Mouse (Mus musculus) hindbrain, embryonic 12.5 days (tissue): ENCODE data around the gene Tmem223. TPM values are rescaled to one million over a fixed set of nuclear protein-coding genes. Genes with fewer than 3 reads are reported as not detected.
A peak's percentile ranks its signal among the peaks of the same experiment; 100 is the strongest.

Source experiments
- ATAC-seq: fragments of 200-750 bp; cut with Nextera tagmentation; 2 replicates; pipeline ENCODE4 v1.8.0; 2017; ENCODE audit warnings: moderate TSS enrichment; ENCODE audit not compliant: low FRiP score
- H3K27ac ChIP-seq: fragments of 300-500 bp; sonication (generic); 2 replicates; pipeline ENCODE4 v1.5.1; 2016; ENCODE audit warnings: mild to moderate bottlenecking
- H3K27me3 ChIP-seq: fragments of 300-500 bp; sonication (generic); 2 replicates; pipeline ENCODE4 v1.6.1; 2016; ENCODE audit warnings: mild to moderate bottlenecking
- H3K36me3 ChIP-seq: fragments of 300-500 bp; sonication (generic); 2 replicates; pipeline ENCODE4 v1.6.1; 2016; ENCODE audit warnings: mild to moderate bottlenecking
- H3K4me1 ChIP-seq: fragments of 300-500 bp; sonication (generic); 2 replicates; pipeline ENCODE4 v1.6.1; 2016
- H3K4me2 ChIP-seq: fragments of 300-500 bp; sonication (generic); replicated peaks from 2 replicates; pipeline ENCODE4 v1.6.1; 2016; ENCODE audit warnings: mild to moderate bottlenecking
- H3K4me3 ChIP-seq: fragments of 300-500 bp; sonication (generic); 2 replicates; pipeline ENCODE4 v1.5.1; 2016; ENCODE audit warnings: mild to moderate bottlenecking
- H3K9ac ChIP-seq: fragments of 300-500 bp; sonication (generic); 2 replicates; pipeline ENCODE4 v1.6.1; 2016; ENCODE audit warnings: mild to moderate bottlenecking, moderate library complexity
- H3K9me3 ChIP-seq: fragments of 300-500 bp; sonication (generic); replicated peaks from 2 replicates; pipeline ENCODE4 v1.6.1; 2016; ENCODE audit warnings: mild to moderate bottlenecking
- WGBS: fragments of 180-500 bp; shearing (Covaris S2); methylation state at CpG from one replicate; pipeline ENCODE4 v1.1.7; 2016; 5-methylcytosine and 5-hydroxymethylcytosine counted together
- polyA plus RNA-seq: library from polyadenylated mRNA; unstranded; fragments of >200 nt; fragmentation: Nextera tagmentation; extraction: Ambion mirVana; gene quantifications from 2 replicates; pipeline ENCODE4 v1.2.1, GENCODE M21; 2016

Gene Tmem223
- polyA plus RNA-seq, 1 experiment from 2014 or later, result 213 TPM

GRCm38 (mm10) chr19:8756635-8757387, 14.0 kb upstream of the Tmem223 start, which contains the start of gene Nxf1:
Gene Nxf1 (plus strand): TSS chr19:8757073.
- Histone ChIP-seq H3K9me3 (no peaks in the 10 kb centered on the region), H3K4me2 (peak within 1 kb of the TSS; percentile 72), H3K27me3 (no peaks in the 10 kb centered on the region), H3K4me1 (peaks cover 28% of the 10 kb centered on the region), H3K9ac (peak within 1 kb of the TSS; percentile 98), H3K4me3 (peak within 1 kb of the TSS; percentile 99), H3K36me3 (peaks cover 26% of the 10 kb centered on the region), H3K27ac (peak within 1 kb of the TSS; percentile 91)
- WGBS, result 1% methylated on average over 75 of the region's 75 CpGs
- peak; percentile 94 for ATAC-seq

DNA sequence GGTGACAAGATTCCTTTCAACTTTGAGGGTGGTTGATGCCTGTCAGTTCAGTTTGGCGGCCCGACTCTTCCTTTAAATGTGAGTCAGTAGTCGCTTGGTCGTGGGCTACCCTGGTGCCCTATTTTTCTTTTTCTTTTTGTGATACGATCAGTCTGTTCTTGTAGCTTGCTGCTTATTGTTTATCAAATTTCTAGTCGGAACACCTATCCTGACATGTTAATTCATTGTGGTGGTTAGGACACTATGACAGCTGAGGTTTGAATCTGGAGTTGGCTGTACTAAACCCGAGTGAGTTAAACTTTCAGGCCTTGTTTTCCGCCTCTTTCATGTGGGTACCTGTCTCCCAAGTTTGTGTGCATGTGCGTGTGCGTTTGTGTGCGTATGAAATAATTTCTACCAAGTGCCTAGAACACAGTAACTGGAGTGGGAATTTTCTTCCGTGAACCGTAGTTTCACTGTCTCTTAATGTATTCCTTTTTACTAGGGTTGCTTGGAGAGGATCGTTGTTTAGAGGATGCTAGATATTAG, 13.3 kb upstream of the Tmem223 start:
- Histone ChIP-seq H3K9ac (peak overlapping the region; percentile 98), H3K4me2 (peak overlapping the region; percentile 72), H3K27ac (peak overlapping the region; percentile 91), H3K36me3 (peaks cover 24% of the 10 kb centered on the region), H3K4me3 (peak overlapping the region; percentile 99), H3K9me3 (no peaks in the 10 kb centered on the region), H3K27me3 (no peaks in the 10 kb centered on the region), H3K4me1 (peaks cover 28% of the 10 kb centered on the region)
- no peak; the same call in 1 of the 2 replicates for ATAC-seq
- 5% methylated on average over 14 of the region's 14 CpGs for WGBS

DNA sequence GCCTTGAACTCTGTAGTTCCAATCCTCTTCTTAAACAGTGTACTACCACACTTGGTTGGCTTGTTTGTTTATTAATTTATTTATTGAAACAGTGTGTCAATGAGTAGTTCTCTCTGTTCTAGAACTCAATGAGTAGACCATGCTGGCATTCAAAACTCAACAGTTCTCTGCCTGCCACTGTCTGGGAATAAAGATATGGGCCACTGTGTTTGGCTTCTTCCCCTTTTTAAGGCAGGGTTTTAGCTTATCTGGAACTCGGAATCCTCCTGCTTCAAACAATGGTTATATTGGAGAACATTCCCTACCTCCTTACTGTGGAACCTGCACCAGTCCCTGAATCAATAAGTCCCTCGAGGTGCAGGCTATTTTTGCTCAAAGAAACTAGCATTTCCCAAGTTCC, 11.9 kb upstream of the Tmem223 start:
- H3K4me2 ChIP-seq, result no peak overlapping the region
- ATAC-seq, result no peak
- 93% methylated on average over 2 of the region's 2 CpGs for WGBS

DNA sequence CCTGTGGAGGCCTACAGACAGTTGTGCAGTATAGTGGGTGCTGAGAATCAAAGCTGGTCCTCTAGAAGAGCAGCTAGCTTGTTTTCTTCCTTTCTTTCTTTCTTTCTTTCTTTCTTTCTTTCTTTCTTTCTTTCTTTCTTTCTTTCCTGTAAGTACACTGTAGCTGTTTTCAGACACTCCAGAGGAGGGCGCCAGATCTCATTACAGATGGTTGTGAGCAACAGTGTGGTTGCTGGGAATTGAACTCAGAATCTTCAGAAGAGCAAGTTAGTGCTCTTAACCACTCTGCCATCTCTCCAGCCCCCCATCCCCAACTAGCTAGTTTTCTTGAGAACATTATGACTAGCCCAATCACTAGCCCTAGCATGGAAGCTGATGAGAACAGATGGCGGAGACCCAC, 10.0 kb upstream of the Tmem223 start:
- Histone ChIP-seq H3K9me3 (no peaks in the 10 kb centered on the region; the same call in 1 of the 2 replicates), H3K27me3 (no peaks in the 10 kb centered on the region), H3K36me3 (peaks cover 36% of the 10 kb centered on the region), H3K4me2 (no peak overlapping the region), H3K4me1 (peaks cover 23% of the 10 kb centered on the region), H3K9ac (no peak overlapping the region), H3K27ac (no peak overlapping the region), H3K4me3 (no peak overlapping the region)
- 80% methylated on average over 2 of the region's 2 CpGs for WGBS
- ATAC-seq, result no peak

More for the DNA sequence above, 11.9 kb upstream of the Tmem223 start:
- Histone ChIP-seq H3K27ac (no peak overlapping the region), H3K36me3 (peaks cover 30% of the 10 kb centered on the region), H3K4me3 (no peak overlapping the region), H3K27me3 (no peaks in the 10 kb centered on the region), H3K9me3 (no peaks in the 10 kb centered on the region), H3K9ac (no peak overlapping the region), H3K4me1 (peaks cover 28% of the 10 kb centered on the region)

GRCm38 (mm10) chr19:8763276-8763675, 7.5 kb upstream of the Tmem223 start:
- Histone ChIP-seq H3K4me1 (peaks cover 8% of the 10 kb centered on the region), H3K9me3 (no peaks in the 10 kb centered on the region; the same call in 1 of the 2 replicates), H3K4me2 (no peak overlapping the region), H3K9ac (no peak overlapping the region), H3K4me3 (no peak overlapping the region), H3K27ac (no peak overlapping the region), H3K27me3 (no peaks in the 10 kb centered on the region), H3K36me3 (peaks cover 61% of the 10 kb centered on the region)
- WGBS, result 90% methylated on average over 4 of the region's 4 CpGs
- no peak for ATAC-seq

DNA sequence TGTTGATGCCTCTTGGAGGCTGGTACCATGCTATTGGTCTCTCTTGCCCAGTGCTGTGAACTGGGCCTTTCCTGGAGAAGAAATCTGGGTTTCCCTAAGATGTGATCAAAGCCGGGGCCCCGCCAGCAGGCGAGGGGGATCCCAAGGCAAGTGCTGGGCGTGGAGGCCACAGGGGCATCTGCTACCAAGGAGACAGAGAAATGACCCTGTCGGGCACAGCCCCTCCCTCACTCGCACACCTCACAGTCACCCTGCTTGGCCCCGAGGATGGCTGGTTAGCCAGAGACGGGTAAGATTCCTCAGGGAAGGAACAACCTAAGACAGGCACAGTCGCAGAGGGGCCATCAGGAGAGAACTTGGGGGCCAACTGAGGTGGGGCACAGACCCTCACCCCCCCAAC, 5.2 kb upstream of the Tmem223 start:
- H3K4me2 ChIP-seq, result no peak overlapping the region
- WGBS, result 94% methylated on average over 9 of the region's 9 CpGs
- H3K4me1 ChIP-seq, result peaks cover 4% of the 10 kb centered on the region; the same call in 1 of the 2 replicates
- no peak overlapping the region for H3K27ac ChIP-seq
- no peaks in the 10 kb centered on the region for H3K27me3 ChIP-seq
- H3K9me3 ChIP-seq, result no peaks in the 10 kb centered on the region; the same call in 1 of the 2 replicates
- no peak overlapping the region for H3K4me3 ChIP-seq
- peaks cover 83% of the 10 kb centered on the region for H3K36me3 ChIP-seq
- ATAC-seq, result no peak
- H3K9ac ChIP-seq, result no peak overlapping the region

DNA sequence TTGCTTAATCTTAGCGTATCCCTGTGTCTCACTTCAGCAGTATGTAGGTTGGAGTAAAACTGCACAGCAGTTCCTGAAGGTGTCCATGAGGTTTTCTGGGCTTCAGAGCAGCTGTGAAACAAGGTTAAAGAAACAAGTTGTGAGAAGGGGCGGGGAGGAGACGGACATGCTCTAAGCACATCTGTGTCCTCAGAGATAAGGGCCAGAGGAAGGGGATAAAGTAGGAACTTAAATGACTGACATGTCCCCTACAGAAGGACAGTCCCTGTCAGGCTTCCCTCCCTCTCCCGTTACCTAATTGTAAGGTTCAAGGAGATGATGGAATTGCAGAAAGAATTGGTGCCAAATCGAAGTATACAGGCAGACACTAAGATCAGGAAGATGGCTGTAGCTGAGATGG, 2.2 kb downstream of the Tmem223 start:
- Histone ChIP-seq H3K4me3 (peak overlapping the region; percentile 75), H3K4me1 (peaks cover 32% of the 10 kb centered on the region), H3K4me2 (peak overlapping the region; percentile 98), H3K9me3 (no peaks in the 10 kb centered on the region), H3K27me3 (no peaks in the 10 kb centered on the region), H3K27ac (0 out of 2 replicates have a peak overlapping the region, but pooled peaks have one; percentile 99), H3K9ac (no peak overlapping the region), H3K36me3 (peaks cover 36% of the 10 kb centered on the region)
- 82% methylated on average over 5 of the region's 5 CpGs for WGBS
- ATAC-seq, result no peak

DNA sequence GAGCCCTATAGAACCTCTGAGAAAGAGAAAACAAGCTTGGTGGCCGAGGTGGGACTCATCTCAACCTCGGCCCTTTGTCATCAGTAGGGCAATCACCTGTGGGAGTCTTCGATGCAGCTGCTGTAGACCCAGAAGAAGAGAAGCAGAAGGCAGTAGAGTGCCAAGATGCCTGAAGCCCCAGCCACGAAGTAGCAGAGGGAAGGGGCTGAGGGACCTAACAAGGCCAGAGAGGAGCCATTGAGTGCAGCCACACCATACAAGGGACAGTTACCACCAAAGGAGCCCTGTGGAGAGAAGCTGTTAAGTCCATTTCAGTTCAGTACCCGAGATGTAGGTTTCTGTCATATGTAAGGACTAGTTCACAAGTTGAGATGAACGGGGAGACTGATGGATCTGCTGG, 2.6 kb downstream of the Tmem223 start:
- Histone ChIP-seq H3K36me3 (peaks cover 34% of the 10 kb centered on the region), H3K9ac (peak overlapping the region; percentile 94), H3K9me3 (no peaks in the 10 kb centered on the region), H3K4me3 (peak overlapping the region; percentile 75), H3K4me1 (peaks cover 32% of the 10 kb centered on the region), H3K27ac (peak overlapping the region; percentile 99; the same call in 1 of the 2 replicates), H3K4me2 (peak overlapping the region; percentile 98), H3K27me3 (no peaks in the 10 kb centered on the region)
- 66% methylated on average over 6 of the region's 6 CpGs for WGBS
- ATAC-seq, result no peak

DNA sequence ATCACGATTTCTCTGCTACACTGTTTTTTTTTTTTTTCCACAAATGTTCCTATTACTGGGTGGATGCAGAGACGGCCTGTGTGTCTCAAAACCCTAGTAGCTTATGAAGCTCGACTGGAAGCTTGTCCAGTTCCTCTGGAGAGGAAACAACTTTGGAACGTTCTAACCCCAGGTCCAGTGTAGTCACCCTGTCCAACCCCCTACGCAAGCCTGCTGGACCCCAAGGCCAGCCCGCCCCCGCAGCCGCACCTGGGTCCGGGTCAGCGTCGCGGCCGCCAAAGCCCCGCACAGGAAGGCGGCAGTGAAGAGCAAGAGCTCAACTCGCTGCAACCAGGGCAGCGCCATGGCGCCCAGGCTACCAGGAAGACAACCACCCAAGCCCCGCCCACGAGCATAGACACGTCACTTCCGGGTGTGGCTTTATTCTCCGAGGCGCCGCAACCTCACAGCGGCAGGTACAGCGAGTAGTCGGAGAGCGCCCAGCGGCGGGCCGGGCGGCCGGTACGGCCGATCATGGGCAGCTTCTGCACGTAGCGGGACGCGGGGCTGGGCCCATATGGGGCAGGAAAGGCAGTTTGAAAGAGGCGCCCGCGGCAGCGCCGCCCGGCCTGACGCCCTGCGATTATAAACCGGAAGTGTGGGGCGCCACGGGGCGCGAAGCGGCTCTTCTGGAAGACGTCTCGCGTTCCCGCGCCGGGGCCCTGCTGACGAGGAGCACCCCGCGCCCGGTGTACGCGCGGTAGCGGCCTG, 3.5 kb downstream of the Tmem223 start, which contains the start of gene Tmem179b:
TSS of gene Tmem179b (minus strand) at position 382 of the 750 bp plus-strand sequence.
- Histone ChIP-seq H3K27ac (peak within 1 kb of the TSS; percentile 99), H3K4me3 (peak within 1 kb of the TSS; percentile 75), H3K36me3 (peaks cover 29% of the 10 kb centered on the region), H3K4me2 (peak within 1 kb of the TSS; percentile 98), H3K4me1 (peaks cover 32% of the 10 kb centered on the region), H3K27me3 (no peaks in the 10 kb centered on the region), H3K9ac (peak within 1 kb of the TSS; percentile 94), H3K9me3 (no peaks in the 10 kb centered on the region)
- under 1% methylated on average over 68 of the region's 68 CpGs for WGBS
- peak; percentile 94 for ATAC-seq

DNA sequence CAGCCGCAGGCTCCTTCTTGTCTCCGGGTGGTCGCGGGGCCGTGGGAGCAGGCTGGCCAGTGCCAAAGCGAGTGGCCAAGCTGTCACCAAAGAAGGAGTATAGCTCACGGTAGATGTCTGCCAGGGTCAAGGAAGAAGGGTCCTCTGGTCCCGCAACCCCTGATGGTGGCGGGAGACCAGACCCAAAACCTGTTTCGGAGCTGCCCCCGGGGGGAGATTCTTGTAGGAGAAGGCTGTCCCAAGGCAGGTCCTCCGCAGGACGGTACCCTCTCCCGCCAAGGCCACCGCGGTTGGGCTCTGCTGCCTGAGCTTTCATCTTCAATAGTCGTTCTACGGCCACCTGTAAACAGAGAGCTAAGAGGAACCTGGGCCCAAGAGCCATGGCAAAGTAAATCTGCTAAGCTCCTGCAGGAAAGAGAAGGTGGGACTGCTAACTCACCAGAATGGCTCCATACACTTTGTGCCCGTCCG, 4.2 kb downstream of the Tmem223 start:
- Histone ChIP-seq H3K27me3 (no peaks in the 10 kb centered on the region), H3K4me3 (peak overlapping the region; percentile 75), H3K36me3 (peaks cover 29% of the 10 kb centered on the region), H3K4me1 (peaks cover 32% of the 10 kb centered on the region), H3K9ac (peak overlapping the region; percentile 94), H3K9me3 (no peaks in the 10 kb centered on the region), H3K27ac (peak overlapping the region; percentile 99), H3K4me2 (peak overlapping the region; percentile 98)
- WGBS, result 7% methylated on average over 19 of the region's 20 CpGs
- ATAC-seq, result peak; percentile 43

DNA sequence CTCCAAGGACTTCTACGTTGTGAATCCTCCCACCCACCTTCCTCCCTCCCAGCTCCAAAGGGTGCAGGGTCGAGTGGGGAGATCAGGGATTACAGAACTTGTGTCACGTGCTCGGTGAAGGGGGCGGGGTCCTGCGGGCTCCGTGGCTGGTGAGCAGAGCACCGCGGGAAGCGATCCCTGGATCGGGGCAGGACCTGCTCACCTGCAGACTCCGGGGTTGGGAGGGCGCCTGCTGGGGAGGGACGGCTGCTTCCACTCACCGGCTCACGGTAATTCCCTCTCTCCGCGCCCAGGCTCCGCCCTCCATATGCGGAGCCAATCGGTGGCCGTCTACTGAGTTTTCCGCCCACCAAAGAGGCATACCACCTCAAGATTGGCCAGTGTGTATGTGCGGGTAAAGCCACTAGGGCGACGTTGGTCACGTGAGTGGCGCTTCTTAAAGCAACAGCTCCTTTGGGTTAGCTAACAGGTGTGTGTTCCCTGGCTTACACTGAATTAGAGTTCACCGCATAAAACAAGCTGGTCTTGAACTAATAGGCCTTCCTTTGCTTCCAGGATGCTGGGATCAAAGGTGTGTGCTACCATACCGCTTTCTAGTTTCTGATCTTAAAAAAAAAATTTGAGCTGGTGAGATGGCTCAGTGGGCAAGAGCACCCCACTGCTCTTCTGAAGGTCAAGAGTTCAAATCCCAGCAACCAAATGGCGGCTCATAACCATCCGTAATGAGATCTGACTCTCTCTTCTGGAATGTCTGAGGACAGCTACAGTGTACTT, 15.4 kb downstream of the Tmem223 start, which contains the start of gene Taf6l:
TSS of gene Taf6l (minus strand) at position 410 of the 774 bp plus-strand sequence.
- under 1% methylated on average over 32 of the region's 32 CpGs for WGBS
- peaks cover 15% of the 10 kb centered on the region for H3K4me1 ChIP-seq

More for the DNA sequence above, 15.4 kb downstream of the Tmem223 start, which contains the start of gene Taf6l:
- H3K9ac ChIP-seq, result peak within 1 kb of the TSS; percentile 67
- no peaks in the 10 kb centered on the region for H3K9me3 ChIP-seq
- peak within 1 kb of the TSS; percentile 76 for H3K27ac ChIP-seq
- H3K4me2 ChIP-seq, result peak within 1 kb of the TSS; percentile 67
- peaks cover 27% of the 10 kb centered on the region for H3K36me3 ChIP-seq
- peak within 1 kb of the TSS; percentile 75 for H3K4me3 ChIP-seq
- H3K27me3 ChIP-seq, result no peaks in the 10 kb centered on the region
- peak; percentile 99 for ATAC-seq
